Mouse (Mus musculus) G1E (cell line): ENCODE measurements around the gene Pex5l.

ENCODE experiments used
- CTCF ChIP-seq: IDR thresholded peaks from 2 replicates; pipeline ENCODE4 v1.5.1; 2012; ENCODE audit warnings: low read depth, low read length, inconsistent platforms, mixed read lengths
- GATA1 ChIP-seq: IDR thresholded peaks from 2 replicates; pipeline ENCODE4 v1.6.1; 2012; ENCODE audit warnings: borderline replicate concordance, low read length, inconsistent platforms, mixed read lengths
- TAL1 ChIP-seq: conservative IDR thresholded peaks from 2 replicates; pipeline ENCODE4 v1.6.1; 2012; ENCODE audit warnings: low read depth, low read length, inconsistent platforms, mixed read lengths

DNA sequence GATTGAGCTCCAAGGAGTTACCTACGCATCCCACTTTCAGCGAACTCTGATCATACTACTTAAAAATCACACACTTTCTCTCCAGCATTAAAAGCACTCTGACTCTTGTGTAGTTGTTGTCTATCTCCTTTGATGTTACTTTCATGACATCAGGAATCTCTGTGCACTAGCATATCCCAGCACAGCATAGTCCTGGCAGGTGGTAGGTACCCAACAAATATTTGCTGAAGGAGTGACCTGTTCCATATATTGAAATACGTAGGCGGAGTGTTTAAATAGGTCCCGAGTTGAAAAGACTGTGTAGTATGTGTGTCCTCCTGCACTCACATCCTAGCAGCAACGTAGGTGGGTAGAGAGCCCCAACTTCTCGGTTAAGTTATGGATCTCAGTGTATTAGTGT, 545 bp upstream of the Pex5l start:
- TF ChIP-seq CTCF (no peak), GATA1 (no peak), TAL1 (no peak)
